Mouse (Mus musculus) liver, adult 2 months (tissue): ENCODE results near the gene Ldhd. TPM values are rescaled to one million over a fixed set of nuclear protein-coding genes. Genes with fewer than 3 reads are reported as not detected.

ENCODE experiments used
- DNase-seq: peaks from one replicate; pipeline ENCODE4 v3.0.0-alpha.2; 2011; ENCODE audit warnings: low read depth, low spot score; ENCODE audit errors: extremely low read depth
- H3K27ac ChIP-seq: fragments of 200-500 bp; replicated peaks from 2 replicates; pipeline ENCODE4 v1.5.1; 2012; ENCODE audit warnings: low read depth, mild to moderate bottlenecking, control low read depth, inconsistent platforms, low read length; ENCODE audit not compliant: insufficient read depth
- H3K27me3 ChIP-seq: fragments of 200-500 bp; 2 replicates; pipeline ENCODE4 v1.6.1; 2012; ENCODE audit warnings: mild to moderate bottlenecking, moderate library complexity, low read length, inconsistent platforms; ENCODE audit not compliant: control insufficient read depth, insufficient read depth
- H3K36me3 ChIP-seq: fragments of 200-500 bp; 2 replicates; pipeline ENCODE4 v1.6.1; 2012; ENCODE audit warnings: low read length, inconsistent platforms; ENCODE audit not compliant: control insufficient read depth, insufficient read depth
- H3K4me1 ChIP-seq: fragments of 200-500 bp; 2 replicates; pipeline ENCODE4 v1.6.1; 2011; ENCODE audit warnings: low read length; ENCODE audit not compliant: control insufficient read depth, insufficient read depth
- H3K4me3 ChIP-seq: fragments of 200-500 bp; 2 replicates; pipeline ENCODE4 v1.5.1; 2011; ENCODE audit warnings: low read depth, mild to moderate bottlenecking, control low read depth, low read length, moderate library complexity; ENCODE audit not compliant: insufficient read depth
- H3K79me2 ChIP-seq: fragments of 200-500 bp; 2 replicates; pipeline ENCODE4 v1.6.1; 2012; ENCODE audit warnings: inconsistent platforms, mild to moderate bottlenecking, low read length, moderate library complexity; ENCODE audit not compliant: control insufficient read depth, insufficient read depth
- H3K9ac ChIP-seq: fragments of 200-500 bp; 2 replicates; pipeline ENCODE4 v1.6.1; 2012; ENCODE audit warnings: low read depth, mild to moderate bottlenecking, control low read depth, inconsistent platforms, low read length
- CTCF ChIP-seq: fragments of 200-500 bp; IDR thresholded peaks from 2 replicates; pipeline ENCODE4 v1.5.1; 2011; ENCODE audit warnings: low read depth, low read length, control low read depth
- POLR2A ChIP-seq: fragments of 200-500 bp; IDR thresholded peaks from 2 replicates; pipeline ENCODE4 v1.6.1; 2011; ENCODE audit warnings: low read length, control low read depth; ENCODE audit not compliant: insufficient read depth; ENCODE audit errors: extremely low read depth
- WGBS: fragments of 180-500 bp; shearing (Covaris S2); methylation state at CpG from one replicate; pipeline ENCODE4 v1.1.7; 2018; 5-methylcytosine and 5-hydroxymethylcytosine counted together
- polyA plus RNA-seq: library from polyadenylated mRNA; depleted of rRNA; stranded (reverse); fragments of >200 nt; gene quantifications from 2 replicates; pipeline ENCODE4 v1.2.3, GENCODE M21; 2012
- total RNA-seq: library from RNA; depleted of rRNA; stranded (reverse); fragments of >200 nt; gene quantifications from 2 replicates; pipeline ENCODE4 v1.2.3, GENCODE M21; 2014

Gene Ldhd
- total and polyA plus RNA-seq, 2 experiments: 91.7 to 175 TPM

GRCm38 (mm10) chr8:111596485-111596821 lies 33.7 kb downstream of the Ldhd start:
- no peak for DNase-seq
- no peak for TF ChIP-seq POLR2A
- TF ChIP-seq CTCF: no peak
- H3K27ac ChIP-seq: no peak overlapping the region
- no peak overlapping the region for H3K4me3 ChIP-seq
- peaks cover 16% of the 10 kb centered on the region for H3K4me1 ChIP-seq
- no peaks in the 10 kb centered on the region for H3K36me3 ChIP-seq
- no peak overlapping the region for H3K9ac ChIP-seq
- WGBS: 65% methylated on average over 3 of the region's 3 CpGs
- no peaks in the 10 kb centered on the region for H3K27me3 ChIP-seq
- peaks cover 31% of the 10 kb centered on the region for H3K79me2 ChIP-seq

DNA sequence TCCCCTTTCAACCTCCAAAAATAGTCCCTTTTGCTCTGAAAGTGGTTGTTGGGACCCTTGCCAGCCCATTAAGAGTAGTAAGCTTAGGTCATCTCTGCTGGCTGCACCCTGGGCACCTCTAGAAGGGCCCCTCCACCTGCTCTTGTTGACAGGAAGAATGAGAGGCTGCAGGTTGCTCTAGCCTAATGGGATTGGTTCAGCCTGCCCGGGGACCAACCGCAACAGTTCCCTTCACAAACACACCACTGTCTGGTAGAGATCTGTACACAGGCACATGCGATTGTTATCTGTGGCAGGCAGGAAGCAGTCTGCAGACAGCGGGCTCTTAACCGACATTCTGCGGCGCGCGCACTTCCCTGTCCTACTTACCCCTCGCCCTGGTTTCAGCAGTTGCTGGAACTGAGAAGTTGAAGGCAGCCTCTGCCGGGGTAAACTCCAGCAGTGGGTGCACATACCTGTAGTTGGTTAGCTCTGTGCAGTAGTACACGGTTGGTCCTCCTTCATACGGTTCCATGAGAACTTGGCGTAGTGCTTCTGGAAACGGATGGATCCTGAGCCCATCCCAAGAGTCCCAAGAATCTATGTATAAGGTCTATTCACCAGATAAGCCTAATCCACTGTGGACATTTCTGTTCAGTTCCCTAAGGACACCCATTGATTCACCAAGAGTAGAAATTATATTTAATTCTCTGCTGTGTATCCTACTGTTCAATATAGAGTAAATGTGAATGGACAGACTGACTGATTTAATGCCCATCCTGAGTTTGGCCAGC lies 34.3 kb downstream of the Ldhd start:
- Histone ChIP-seq H3K36me3 (no peaks in the 10 kb centered on the region), H3K27me3 (no peaks in the 10 kb centered on the region), H3K4me1 (peaks cover 16% of the 10 kb centered on the region), H3K4me3 (no peak overlapping the region), H3K9ac (no peak overlapping the region), H3K27ac (no peak overlapping the region), H3K79me2 (peaks cover 32% of the 10 kb centered on the region)
- 60% methylated on average over 15 of the region's 15 CpGs for WGBS
- TF ChIP-seq POLR2A (no peak), CTCF (no peak)
- no peak for DNase-seq

DNA sequence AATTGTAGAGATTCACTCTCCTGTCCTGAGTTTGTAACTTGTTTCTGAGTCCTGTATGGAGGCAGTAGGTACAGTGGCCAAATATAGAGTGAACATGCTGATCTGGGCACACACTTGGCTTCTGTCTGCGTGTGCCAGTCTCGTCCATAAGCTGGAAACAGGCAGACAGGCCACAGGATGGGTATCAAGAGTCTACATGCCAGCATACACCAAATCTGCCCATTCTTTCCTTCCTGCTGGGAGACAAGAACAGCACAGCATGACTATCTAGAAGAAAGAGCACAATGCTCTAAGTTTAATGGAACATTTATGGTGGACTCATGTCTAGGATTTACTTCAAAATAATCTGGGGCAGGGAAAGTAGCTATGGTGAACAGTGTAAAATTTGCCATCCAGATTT lies 35.2 kb downstream of the Ldhd start:
- TF ChIP-seq CTCF (no peak), POLR2A (no peak)
- Histone ChIP-seq H3K27me3 (no peaks in the 10 kb centered on the region), H3K4me3 (no peak overlapping the region), H3K4me1 (peaks cover 16% of the 10 kb centered on the region), H3K27ac (no peak overlapping the region), H3K36me3 (no peaks in the 10 kb centered on the region), H3K79me2 (peaks cover 38% of the 10 kb centered on the region), H3K9ac (no peak overlapping the region)
- 76% methylated on average over 2 of the region's 2 CpGs for WGBS
- DNase-seq: no peak

- 84% methylated on average over 3 of the region's 3 CpGs for WGBS
- no peak for DNase-seq
Measured at GRCm38 (mm10) chr8:111594044-111594840, 35.9 kb downstream of the Ldhd start.

DNA sequence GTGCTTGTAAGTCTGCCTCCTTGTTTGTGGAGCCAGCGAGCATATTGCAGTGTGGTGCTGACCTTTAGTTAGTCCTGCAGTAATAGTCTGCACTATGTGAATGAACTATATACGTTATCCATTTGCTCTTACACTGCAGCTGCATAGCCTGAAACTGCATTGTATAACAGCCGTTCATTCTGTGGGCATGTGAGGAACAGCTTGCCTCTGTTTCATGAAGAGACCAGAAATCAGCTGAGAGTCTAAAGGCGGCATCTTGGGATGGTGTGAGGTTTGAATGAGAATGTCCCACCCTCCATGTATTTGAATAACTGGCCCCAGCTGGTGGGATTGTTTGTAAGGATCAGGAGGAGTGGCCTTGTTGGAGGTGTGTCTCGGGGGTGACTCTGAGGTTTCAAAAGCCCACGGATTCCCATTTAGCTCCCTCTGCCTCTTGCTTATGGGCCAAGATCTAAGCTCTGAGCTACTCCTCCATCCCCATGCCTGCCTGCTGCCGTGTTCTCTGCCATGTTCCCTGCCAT lies 37.7 kb downstream of the Ldhd start:
- H3K27ac ChIP-seq: no peak overlapping the region
- peaks cover 14% of the 10 kb centered on the region for H3K4me1 ChIP-seq
- H3K79me2 ChIP-seq: peaks cover 41% of the 10 kb centered on the region; the same call in 1 of the 2 replicates
- 91% methylated on average over 7 of the region's 7 CpGs for WGBS
- H3K27me3 ChIP-seq: no peaks in the 10 kb centered on the region
- DNase-seq: no peak
- H3K36me3 ChIP-seq: no peaks in the 10 kb centered on the region
- H3K4me3 ChIP-seq: no peak overlapping the region
- no peak overlapping the region for H3K9ac ChIP-seq
- no peak for TF ChIP-seq CTCF
- no peak for TF ChIP-seq POLR2A

More at GRCm38 (mm10) chr8:111594044-111594840, 35.9 kb downstream of the Ldhd start:
- H3K27ac ChIP-seq: no peak overlapping the region
- no peak overlapping the region for H3K4me3 ChIP-seq
- no peak overlapping the region for H3K9ac ChIP-seq
- H3K4me1 ChIP-seq: peaks cover 16% of the 10 kb centered on the region
- H3K36me3 ChIP-seq: no peaks in the 10 kb centered on the region
- no peaks in the 10 kb centered on the region for H3K27me3 ChIP-seq
- no peak for TF ChIP-seq POLR2A
- TF ChIP-seq CTCF: no peak
- H3K79me2 ChIP-seq: peaks cover 37% of the 10 kb centered on the region; the same call in 1 of the 2 replicates
